Mouse (Mus musculus): ENCODE measurements around the gene Nell2. TPM values are rescaled to one million over a fixed set of nuclear protein-coding genes. Genes with fewer than 3 reads are reported as not detected.
"Not testable (repeated sequence)": the region's sequence is repeated elsewhere in the genome, so short reads cannot be mapped to it uniquely, and the experiment has no call there.

Nell2 gene
- polyA plus RNA-seq, 1 experiment: 0.04 TPM

GRCm38 (mm10) chr15:95534644-95535043, 6.3 kb upstream of the Nell2 start:
- no peak overlapping the region for H3K4me3 ChIP-seq
- TF ChIP-seq POLR2A (IDR thresholded peaks at IDR 0.05; ENCODE audit: insufficient read length, low read depth) (no peak), REST (IDR thresholded peaks at IDR 0.05; ENCODE audit: insufficient read depth, insufficient read length) (no peak), USF1 (IDR thresholded peaks at IDR 0.05; ENCODE audit: low read depth) (no peak), SRF (IDR thresholded peaks at IDR 0.05; ENCODE audit: control insufficient read depth, insufficient read length, low read depth) (no peak), MYOG (IDR thresholded peaks at IDR 0.05; ENCODE audit: control insufficient read depth in 1 of 3, insufficient read depth in 1 of 3, insufficient read length in 2 of 3, low read depth in 2 of 3) (no peak), POLR2AphosphoS2 (IDR thresholded peaks at IDR 0.05; ENCODE audit: insufficient read length, low read depth) (no peak), TCF12 (IDR thresholded peaks at IDR 0.05; ENCODE audit: insufficient read depth, poor library complexity, severe bottlenecking) (no peak), TCF3 (IDR thresholded peaks at IDR 0.05; ENCODE audit: insufficient read length, low read depth) (no peak), E2F4 (IDR thresholded peaks at IDR 0.05; ENCODE audit: insufficient read depth) (no peak)
- H3K79me2 ChIP-seq (ENCODE audit: control insufficient read depth, insufficient read depth): no peaks in the 10 kb centered on the region
- H3K27me3 ChIP-seq (ENCODE audit: control insufficient read depth, insufficient read depth, insufficient read length): no peaks in the 10 kb centered on the region
- no peaks in the 10 kb centered on the region for H3K36me3 ChIP-seq (ENCODE audit: control insufficient read depth, insufficient read depth)
- no peak overlapping the region for H3ac ChIP-seq (ENCODE audit: control insufficient read depth, insufficient read length)
- H3K4me2 ChIP-seq (ENCODE audit: low read depth): no peak overlapping the region

GRCm38 (mm10) chr15:95527461-95527947, 855 bp downstream of the Nell2 start:
- no peak overlapping the region for H3K4me3 ChIP-seq
- H3K4me2 ChIP-seq (ENCODE audit: low read depth): no peak overlapping the region
- peaks cover 15% of the 10 kb centered on the region for H3K27me3 ChIP-seq (ENCODE audit: control insufficient read depth, insufficient read depth, insufficient read length)
- no peaks in the 10 kb centered on the region for H3K79me2 ChIP-seq (ENCODE audit: control insufficient read depth, insufficient read depth)
- no peaks in the 10 kb centered on the region for H3K36me3 ChIP-seq (ENCODE audit: control insufficient read depth, insufficient read depth)
- no peak for TF ChIP-seq CEBPB (IDR thresholded peaks at IDR 0.05; ENCODE audit: insufficient read depth, poor library complexity, severe bottlenecking)
- no peak for TF ChIP-seq TCF12 (IDR thresholded peaks at IDR 0.05; ENCODE audit: insufficient read depth, poor library complexity, severe bottlenecking)
- TF ChIP-seq MAX (IDR thresholded peaks at IDR 0.05; ENCODE audit: low read depth): no peak
- TF ChIP-seq POLR2A (IDR thresholded peaks at IDR 0.05; ENCODE audit: insufficient read length, low read depth): no peak
- no peak for TF ChIP-seq E2F4 (IDR thresholded peaks at IDR 0.05; ENCODE audit: insufficient read depth)
- TF ChIP-seq USF1 (IDR thresholded peaks at IDR 0.05; ENCODE audit: low read depth): no peak
- TF ChIP-seq REST (IDR thresholded peaks at IDR 0.05; ENCODE audit: insufficient read depth, insufficient read length): no peak
- no peak for TF ChIP-seq MYOG (IDR thresholded peaks at IDR 0.05; ENCODE audit: control insufficient read depth in 1 of 3, insufficient read depth in 1 of 3, insufficient read length in 2 of 3, low read depth in 2 of 3)
- no peak for TF ChIP-seq TCF3 (IDR thresholded peaks at IDR 0.05; ENCODE audit: insufficient read length, low read depth)
- no peak for TF ChIP-seq POLR2AphosphoS2 (IDR thresholded peaks at IDR 0.05; ENCODE audit: insufficient read length, low read depth)
- TF ChIP-seq MYOD1 (IDR thresholded peaks at IDR 0.05; ENCODE audit: control insufficient read depth in 1 of 3, insufficient read length in 2 of 3, low read depth in 2 of 3): no peak
- TF ChIP-seq SRF (IDR thresholded peaks at IDR 0.05; ENCODE audit: control insufficient read depth, insufficient read length, low read depth): no peak
- H3ac ChIP-seq (ENCODE audit: control insufficient read depth, insufficient read length): no peak overlapping the region

- TF ChIP-seq E2F4 (IDR thresholded peaks at IDR 0.05; ENCODE audit: insufficient read depth) (no peak), USF1 (IDR thresholded peaks at IDR 0.05; ENCODE audit: low read depth) (no peak), MAX (IDR thresholded peaks at IDR 0.05; ENCODE audit: low read depth) (no peak), TCF12 (IDR thresholded peaks at IDR 0.05; ENCODE audit: insufficient read depth, poor library complexity, severe bottlenecking) (no peak), SRF (IDR thresholded peaks at IDR 0.05; ENCODE audit: control insufficient read depth, insufficient read length, low read depth) (no peak)
- Histone ChIP-seq H3K4me2 (ENCODE audit: low read depth) (no peak overlapping the region), H3ac (ENCODE audit: control insufficient read depth, insufficient read length) (no peak overlapping the region), H3K79me2 (ENCODE audit: control insufficient read depth, insufficient read depth) (no peaks in the 10 kb centered on the region), H3K27me3 (ENCODE audit: control insufficient read depth, insufficient read depth, insufficient read length) (peaks cover 15% of the 10 kb centered on the region), H3K36me3 (ENCODE audit: control insufficient read depth, insufficient read depth) (no peaks in the 10 kb centered on the region), H3K4me3 (no peak overlapping the region)
Measured at GRCm38 (mm10) chr15:95526626-95527411, 1.5 kb downstream of the Nell2 start.

- no peaks in the 10 kb centered on the region for H3K36me3 ChIP-seq (ENCODE audit: control insufficient read depth, insufficient read depth)
- no peak overlapping the region for H3ac ChIP-seq (ENCODE audit: control insufficient read depth, insufficient read length)
- no peaks in the 10 kb centered on the region for H3K79me2 ChIP-seq (ENCODE audit: control insufficient read depth, insufficient read depth)
- peaks cover 15% of the 10 kb centered on the region for H3K27me3 ChIP-seq (ENCODE audit: control insufficient read depth, insufficient read depth, insufficient read length)
- H3K4me3 ChIP-seq: no peak overlapping the region
- TF ChIP-seq E2F4 (IDR thresholded peaks at IDR 0.05; ENCODE audit: insufficient read depth) (no peak), TCF3 (IDR thresholded peaks at IDR 0.05; ENCODE audit: insufficient read length, low read depth) (no peak), REST (IDR thresholded peaks at IDR 0.05; ENCODE audit: insufficient read depth, insufficient read length) (peak; percentile 75), POLR2AphosphoS2 (IDR thresholded peaks at IDR 0.05; ENCODE audit: insufficient read length, low read depth) (no peak), CEBPB (IDR thresholded peaks at IDR 0.05; ENCODE audit: insufficient read depth, poor library complexity, severe bottlenecking) (no peak), MYOD1 (IDR thresholded peaks at IDR 0.05; ENCODE audit: control insufficient read depth in 1 of 3, insufficient read length in 2 of 3, low read depth in 2 of 3) (no peak), TCF12 (IDR thresholded peaks at IDR 0.05; ENCODE audit: insufficient read depth, poor library complexity, severe bottlenecking) (no peak)
- H3K4me2 ChIP-seq (ENCODE audit: low read depth): no peak overlapping the region
Measured at GRCm38 (mm10) chr15:95525997-95526396, 2.4 kb downstream of the Nell2 start.

GRCm38 (mm10) chr15:95518204-95518603, 10.2 kb downstream of the Nell2 start:
- Histone ChIP-seq H3K4me3 (no peak overlapping the region), H3K36me3 (ENCODE audit: control insufficient read depth, insufficient read depth) (no peaks in the 10 kb centered on the region), H3K79me2 (ENCODE audit: control insufficient read depth, insufficient read depth) (no peaks in the 10 kb centered on the region), H3K27me3 (ENCODE audit: control insufficient read depth, insufficient read depth, insufficient read length) (no peaks in the 10 kb centered on the region), H3K4me2 (ENCODE audit: low read depth) (no peak overlapping the region), H3ac (ENCODE audit: control insufficient read depth, insufficient read length) (no peak overlapping the region)
- TF ChIP-seq POLR2A (IDR thresholded peaks at IDR 0.05; ENCODE audit: insufficient read length, low read depth): no peak
- no peak for TF ChIP-seq MYOD1 (IDR thresholded peaks at IDR 0.05; ENCODE audit: control insufficient read depth in 1 of 3, insufficient read length in 2 of 3, low read depth in 2 of 3)
- TF ChIP-seq E2F4 (IDR thresholded peaks at IDR 0.05; ENCODE audit: insufficient read depth): no peak
- TF ChIP-seq MAX (IDR thresholded peaks at IDR 0.05; ENCODE audit: low read depth): no peak
- no peak for TF ChIP-seq TCF12 (IDR thresholded peaks at IDR 0.05; ENCODE audit: insufficient read depth, poor library complexity, severe bottlenecking)
- no peak for TF ChIP-seq CEBPB (IDR thresholded peaks at IDR 0.05; ENCODE audit: insufficient read depth, poor library complexity, severe bottlenecking)
- TF ChIP-seq USF1 (IDR thresholded peaks at IDR 0.05; ENCODE audit: low read depth): no peak
- TF ChIP-seq TCF3 (IDR thresholded peaks at IDR 0.05; ENCODE audit: insufficient read length, low read depth): no peak
- TF ChIP-seq MYOG (IDR thresholded peaks at IDR 0.05; ENCODE audit: control insufficient read depth in 1 of 3, insufficient read depth in 1 of 3, insufficient read length in 2 of 3, low read depth in 2 of 3): no peak
- no peak for TF ChIP-seq REST (IDR thresholded peaks at IDR 0.05; ENCODE audit: insufficient read depth, insufficient read length)
- no peak for TF ChIP-seq SRF (IDR thresholded peaks at IDR 0.05; ENCODE audit: control insufficient read depth, insufficient read length, low read depth)
- no peak for TF ChIP-seq POLR2AphosphoS2 (IDR thresholded peaks at IDR 0.05; ENCODE audit: insufficient read length, low read depth)

GRCm38 (mm10) chr15:95513306-95513705, 15.1 kb downstream of the Nell2 start:
- not testable (repeated sequence) for H3K4me2 ChIP-seq (ENCODE audit: low read depth); H3K36me3 ChIP-seq (ENCODE audit: control insufficient read depth, insufficient read depth); H3K4me3 ChIP-seq; H3K79me2 ChIP-seq (ENCODE audit: control insufficient read depth, insufficient read depth); H3ac ChIP-seq (ENCODE audit: control insufficient read depth, insufficient read length); H3K27me3 ChIP-seq (ENCODE audit: control insufficient read depth, insufficient read depth, insufficient read length)
